Mouse (Mus musculus): ENCODE measurements around the gene Fndc3b.

Gene Fndc3b

DNA sequence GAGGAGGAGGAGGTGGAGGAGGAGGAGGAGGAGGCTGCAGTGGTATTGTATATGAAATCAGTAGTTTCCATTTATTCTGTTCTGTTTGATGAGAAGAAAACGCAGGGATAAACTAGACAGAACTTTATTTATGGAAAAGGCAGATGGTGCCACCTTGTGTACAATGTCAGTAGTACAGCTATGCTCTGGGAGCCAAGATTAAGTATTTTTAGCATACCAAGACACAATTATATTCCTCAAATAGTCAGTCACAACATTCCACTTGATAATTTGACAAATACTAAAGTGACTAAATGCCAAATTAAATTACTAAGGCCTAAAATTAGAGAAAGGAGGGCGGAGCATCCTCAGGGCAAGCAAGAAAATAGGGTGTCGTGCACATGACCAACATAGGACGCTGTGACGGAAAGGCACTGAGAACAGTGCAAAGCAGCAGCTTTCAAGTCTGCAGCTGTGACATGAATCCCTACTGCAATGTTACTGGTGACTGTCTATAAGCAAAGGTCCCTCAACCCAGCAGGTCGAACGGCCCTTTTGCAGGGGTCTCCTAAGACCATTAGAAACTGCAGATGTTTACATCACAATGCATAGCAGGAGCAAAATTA lies 244.7 kb downstream of the Fndc3b start:
- peak; percentile 80 for DNase-seq (ENCODE audit: low read depth)

DNA sequence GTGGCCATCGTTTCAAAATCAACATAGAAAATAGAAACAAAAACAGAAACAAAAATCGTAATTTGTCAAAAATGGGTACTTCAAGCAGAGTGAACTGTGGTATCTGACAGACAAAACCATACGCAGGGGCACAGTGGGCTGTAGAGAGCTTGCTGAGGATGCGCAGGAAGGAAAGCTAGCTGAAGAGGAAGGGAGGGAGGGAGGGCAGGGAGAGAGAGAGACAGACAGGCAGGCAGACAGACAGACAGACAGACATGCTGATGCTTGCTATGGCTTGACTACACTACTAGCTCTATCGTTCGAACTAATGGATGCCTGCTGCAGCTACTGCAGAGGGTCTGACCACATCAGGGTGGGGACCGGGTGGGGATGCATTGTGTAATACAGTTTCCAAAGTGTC lies 247.7 kb downstream of the Fndc3b start:
- DNase-seq (ENCODE audit: low read depth) = no peak

DNA sequence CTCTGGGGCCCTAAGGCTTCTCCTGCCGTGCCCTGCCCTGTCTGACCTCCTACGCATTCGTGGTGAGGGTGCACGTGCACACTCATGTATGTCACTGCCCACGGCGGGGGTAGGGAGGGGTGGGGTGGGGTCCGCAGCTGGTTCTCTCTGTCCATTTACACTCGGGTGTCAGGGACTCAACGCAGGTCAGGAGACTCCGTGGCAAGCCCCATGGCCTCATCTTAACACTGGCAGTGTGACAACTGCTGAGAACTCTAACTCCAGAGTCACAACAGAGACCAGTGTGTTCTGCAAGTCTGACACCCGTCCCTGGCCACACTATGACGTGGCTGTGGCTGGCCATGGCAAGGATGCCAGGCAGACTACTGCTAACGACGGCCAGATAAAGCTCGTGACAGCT lies 248.2 kb downstream of the Fndc3b start:
- DNase-seq (ENCODE audit: low read depth) = no peak

DNA sequence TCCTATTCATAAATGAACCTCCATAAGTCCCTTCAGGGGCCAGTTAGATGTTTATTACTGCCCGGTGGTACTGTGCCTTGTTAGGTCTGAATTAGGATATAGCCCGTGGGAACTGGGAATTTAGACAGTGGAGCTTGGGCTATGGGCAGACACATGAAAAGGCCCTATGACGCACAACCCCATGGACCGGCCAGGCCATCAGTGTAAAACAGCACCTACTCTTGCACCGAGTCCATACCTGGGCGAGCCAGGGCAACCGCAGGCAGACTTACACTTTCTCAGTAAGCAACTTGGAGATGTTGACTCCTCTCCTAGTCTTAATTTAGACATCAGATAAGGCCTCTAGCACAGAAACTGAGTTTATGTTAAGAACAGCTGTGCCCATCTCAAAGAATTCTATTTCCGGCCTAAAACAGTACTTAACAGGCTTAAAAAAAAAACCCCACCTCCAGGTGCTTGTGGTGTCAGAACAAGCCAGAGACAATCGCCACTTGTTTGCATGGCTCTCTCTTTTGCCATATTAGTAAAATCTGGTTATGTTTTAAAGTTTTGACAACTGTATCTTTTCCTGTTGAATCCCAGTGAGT lies 248.7 kb downstream of the Fndc3b start:
- DNase-seq (ENCODE audit: low read depth) = no peak

DNA sequence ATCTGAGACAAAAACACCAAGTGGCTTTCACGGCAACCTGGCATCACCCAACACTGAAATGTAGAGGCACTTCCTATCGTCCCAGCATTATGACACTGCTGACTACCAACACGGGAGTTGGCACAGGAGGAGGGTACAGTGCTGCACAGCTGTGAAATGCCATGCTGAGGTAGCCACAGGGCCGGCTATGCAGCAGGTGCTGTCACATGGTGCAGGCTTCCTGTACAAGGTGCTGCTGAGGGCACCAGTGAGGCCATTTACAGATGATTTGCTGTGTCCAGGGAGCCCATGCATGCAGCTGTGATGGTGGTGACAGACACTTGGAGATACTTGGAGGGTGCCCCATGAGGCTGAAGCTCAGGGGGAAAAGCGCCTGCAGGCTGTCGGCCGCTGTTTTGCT lies 249.2 kb downstream of the Fndc3b start:
- peak; percentile 37 for DNase-seq (ENCODE audit: low read depth)

DNA sequence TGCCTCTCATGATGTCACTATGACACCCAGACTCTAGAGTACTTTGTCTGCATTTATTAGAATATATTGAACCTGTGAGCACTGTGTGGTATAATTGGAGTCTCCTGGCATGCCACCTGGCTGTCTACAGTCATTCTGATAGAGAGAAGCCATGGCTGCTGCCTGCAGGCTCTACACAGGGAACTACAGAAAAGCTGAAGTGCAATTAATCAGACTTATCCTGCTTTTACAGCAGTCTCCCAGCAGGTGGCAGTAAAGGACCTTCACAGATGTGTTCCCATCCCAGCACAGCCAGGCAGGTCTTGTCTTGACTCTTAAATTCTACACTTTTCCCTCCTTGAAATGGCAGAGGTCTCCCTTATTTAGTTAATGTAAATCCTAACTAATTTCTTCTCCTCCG lies 250.1 kb downstream of the Fndc3b start:
- peak; percentile 91 for DNase-seq (ENCODE audit: low read depth)

DNA sequence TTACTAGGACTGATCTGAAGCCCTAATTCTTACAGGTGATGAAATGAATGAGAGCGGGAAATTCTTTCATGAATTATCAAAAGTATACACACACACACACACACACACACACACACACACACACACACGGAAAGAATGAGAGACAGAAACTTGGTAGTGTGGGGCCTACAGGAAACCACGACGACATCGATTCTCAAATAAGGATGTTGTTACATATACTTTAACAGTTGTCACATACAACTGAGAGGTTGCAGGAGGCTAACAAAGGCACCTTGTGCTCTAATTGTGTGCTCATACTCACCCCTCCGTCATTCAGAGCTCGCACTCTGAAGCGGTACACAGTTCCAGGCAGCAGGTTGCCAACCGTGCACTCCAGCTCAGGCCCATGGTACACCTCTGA lies 252.7 kb downstream of the Fndc3b start:
- DNase-seq (ENCODE audit: low read depth) = peak; percentile 71

DNA sequence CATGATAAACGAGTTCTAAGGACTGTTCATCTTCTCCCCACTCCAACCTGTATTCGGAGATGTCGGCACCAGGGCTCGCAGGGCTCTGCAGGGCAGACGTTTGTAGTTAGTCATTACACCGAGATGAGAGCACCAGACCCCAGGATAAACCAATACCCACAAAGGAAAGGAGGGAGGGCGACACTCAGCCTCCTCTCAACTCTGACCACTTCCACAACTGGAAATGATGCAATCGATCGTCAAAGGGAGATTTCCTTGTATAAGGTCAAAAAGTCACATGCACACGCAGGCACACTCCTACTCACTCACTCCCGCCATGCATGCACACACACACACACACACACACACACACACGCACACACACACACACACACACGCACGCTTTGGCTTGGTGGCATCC lies 254.6 kb downstream of the Fndc3b start:
- DNase-seq (ENCODE audit: low read depth) = peak; percentile 49

DNA sequence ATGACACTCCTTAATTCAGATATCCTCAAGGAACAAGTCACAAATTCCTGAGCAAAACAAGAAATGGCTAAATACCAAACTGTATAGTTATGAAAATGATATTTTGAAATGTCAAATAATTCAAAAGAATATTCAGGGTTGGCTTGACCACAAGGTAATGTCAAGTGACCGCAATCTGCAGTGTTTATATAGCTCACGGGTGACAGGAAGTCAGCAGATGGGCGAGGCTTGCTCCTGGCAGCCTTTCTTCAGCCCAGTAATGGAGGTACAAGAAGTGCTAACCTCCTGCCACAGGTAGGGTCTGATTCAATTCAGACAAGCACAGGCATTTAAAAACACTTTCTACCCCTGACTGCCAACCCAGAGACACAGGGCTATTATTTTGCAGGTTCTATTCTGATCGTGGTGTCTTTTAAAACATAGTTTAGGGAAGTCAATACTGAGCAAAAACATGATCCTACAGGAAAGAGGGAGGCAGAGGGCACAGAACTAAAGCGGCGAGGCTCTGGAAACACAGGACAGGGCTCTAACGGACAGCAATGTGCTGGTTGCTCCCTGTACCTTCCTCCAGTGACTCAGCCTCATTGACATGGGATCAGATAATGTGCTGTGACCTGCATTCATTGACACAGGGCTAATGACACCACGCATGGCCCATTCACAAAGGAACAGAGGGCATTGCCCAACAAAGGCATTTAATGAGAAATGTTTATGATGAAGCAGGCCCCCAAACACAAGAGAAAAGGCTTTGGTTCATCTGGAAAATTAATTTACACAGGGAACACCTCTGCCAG lies 256.5 kb downstream of the Fndc3b start:
- peak; percentile 53 for DNase-seq (ENCODE audit: low read depth)

DNA sequence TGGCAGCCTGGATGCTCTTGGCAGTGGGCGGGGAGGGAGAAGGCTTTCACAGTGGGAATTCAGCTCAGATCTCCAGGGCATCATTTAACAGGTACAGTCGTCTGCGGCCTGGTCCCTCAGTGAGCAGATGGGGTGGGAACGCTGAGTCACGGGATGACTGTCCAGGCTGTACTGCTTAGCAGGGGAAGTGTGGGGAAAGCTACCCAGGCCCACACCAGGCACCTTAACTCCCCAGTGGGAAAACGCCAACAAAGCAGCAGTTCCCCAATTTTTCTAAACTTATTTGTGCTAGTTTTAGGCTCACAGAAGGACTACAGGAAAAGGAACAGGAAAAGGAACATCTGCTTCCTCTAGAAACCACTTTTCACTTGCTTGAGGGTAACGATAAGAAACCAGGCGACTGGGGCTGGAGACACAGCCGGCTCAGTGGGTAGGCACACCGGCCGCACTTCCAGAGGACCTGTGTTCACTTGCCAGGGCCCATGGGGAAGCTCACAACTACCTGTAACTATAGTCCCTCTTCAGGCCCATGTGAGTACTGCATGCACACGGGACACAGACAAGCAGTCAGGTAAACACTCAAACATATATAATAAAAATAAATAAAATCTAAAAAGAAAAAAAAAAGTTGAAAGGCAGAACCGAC lies 257.5 kb downstream of the Fndc3b start:
- peak; percentile 50 for DNase-seq (ENCODE audit: low read depth)

DNA sequence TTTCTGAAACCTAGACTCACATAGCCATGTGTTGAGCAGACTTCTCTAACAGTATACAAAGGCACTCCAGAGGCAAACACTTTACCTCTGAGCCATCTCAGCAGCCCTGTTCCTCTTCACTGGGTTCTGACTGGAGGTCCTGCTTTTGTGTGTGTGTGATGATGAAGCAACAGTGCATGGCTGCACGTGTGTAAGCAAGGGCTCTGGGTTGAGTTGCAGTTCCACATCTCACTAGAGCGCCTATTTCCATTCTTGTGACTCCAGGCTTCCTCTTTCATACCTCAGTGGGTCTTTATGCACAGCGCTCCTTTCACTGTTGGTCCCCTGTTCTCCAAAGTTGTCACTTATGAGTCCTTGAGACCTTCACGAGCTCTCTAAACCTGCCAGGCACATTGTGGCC lies 261.7 kb downstream of the Fndc3b start:
- no peak for DNase-seq (ENCODE audit: low read depth)

DNA sequence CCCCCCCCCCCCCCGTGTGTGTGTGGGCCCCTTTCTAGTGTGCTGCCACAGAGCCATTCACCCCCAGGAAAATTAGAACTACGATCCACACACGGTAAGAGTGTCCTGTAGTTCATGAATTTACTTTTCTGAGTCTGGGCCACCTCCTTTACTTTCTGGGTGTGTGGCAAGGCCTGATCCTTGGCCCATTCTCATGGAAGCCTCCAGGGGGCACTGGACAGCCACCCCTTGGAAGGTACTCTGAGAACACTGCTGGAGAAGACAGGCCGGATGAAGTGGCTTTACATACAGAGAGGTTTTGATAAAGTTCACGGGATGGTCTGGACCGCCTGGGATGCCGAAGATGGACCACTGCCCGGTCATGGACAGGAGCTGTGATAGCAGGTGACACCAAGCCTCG lies 262.7 kb downstream of the Fndc3b start:
- DNase-seq (ENCODE audit: low read depth) = no peak

DNA sequence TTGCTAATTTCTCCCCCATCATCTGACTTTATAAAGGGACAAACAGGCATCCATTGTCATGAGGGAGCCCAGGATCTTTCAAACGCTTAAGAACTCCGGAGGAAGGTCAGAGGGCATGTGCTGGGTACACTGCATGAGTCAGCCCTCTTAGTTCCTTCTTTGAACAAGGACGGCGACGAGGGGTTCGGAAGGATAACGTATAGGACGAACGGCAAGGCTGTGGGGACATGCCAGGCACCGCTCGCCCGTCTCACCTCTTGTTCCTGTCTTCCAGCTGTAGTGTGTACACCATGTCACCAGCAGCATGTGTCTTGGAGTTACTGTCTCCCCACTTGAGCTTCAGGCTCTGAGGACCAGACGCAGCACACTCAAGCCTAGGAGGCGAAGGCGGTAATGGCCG lies 271.4 kb downstream of the Fndc3b start:
- no peak for DNase-seq (ENCODE audit: low read depth)

DNA sequence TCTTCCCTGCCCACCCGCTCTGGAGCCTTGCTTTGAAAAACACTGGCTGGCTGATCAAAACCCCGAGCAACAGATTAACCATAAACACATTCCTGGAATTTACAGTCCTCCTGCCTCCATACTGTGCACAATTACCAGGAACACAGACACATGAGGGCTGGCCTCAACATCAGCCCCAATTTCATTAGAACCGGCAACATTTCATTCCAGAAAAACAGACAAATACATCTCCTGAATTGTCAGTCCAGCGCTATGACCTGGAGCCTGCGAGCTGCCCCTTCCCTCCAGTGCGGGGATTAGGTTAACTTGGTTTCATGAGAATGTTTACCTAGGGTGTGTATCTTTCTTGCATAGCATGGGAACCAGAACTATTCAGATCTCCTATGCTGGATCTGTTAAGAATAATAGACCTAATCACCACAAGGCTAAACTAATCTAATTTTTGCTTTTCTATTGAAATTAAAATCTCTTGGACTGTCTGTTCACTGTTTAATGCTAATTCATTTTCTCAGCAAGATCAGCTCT lies 275.9 kb downstream of the Fndc3b start:
- no peak for DNase-seq (ENCODE audit: low read depth)

DNA sequence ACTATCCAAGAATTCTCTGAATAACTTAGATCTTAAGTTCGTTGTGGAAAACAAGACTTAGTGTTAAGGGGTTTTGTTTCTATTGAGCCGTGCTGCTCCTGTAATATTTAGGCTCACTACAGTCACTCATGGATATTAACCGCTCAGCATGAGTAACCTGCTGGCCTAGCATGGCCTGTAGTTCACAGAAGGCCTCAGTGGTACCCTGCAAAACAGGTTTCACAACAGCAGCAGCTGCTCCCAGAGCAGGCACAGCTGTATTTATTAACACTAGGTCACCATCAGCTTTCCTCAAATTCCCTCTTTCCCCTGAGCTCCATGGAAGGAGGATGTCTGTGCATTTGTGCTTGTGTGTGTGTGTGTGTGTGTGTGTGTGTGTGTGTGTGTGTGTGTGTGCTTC lies 278.1 kb downstream of the Fndc3b start:
- DNase-seq (ENCODE audit: low read depth) = no peak

DNA sequence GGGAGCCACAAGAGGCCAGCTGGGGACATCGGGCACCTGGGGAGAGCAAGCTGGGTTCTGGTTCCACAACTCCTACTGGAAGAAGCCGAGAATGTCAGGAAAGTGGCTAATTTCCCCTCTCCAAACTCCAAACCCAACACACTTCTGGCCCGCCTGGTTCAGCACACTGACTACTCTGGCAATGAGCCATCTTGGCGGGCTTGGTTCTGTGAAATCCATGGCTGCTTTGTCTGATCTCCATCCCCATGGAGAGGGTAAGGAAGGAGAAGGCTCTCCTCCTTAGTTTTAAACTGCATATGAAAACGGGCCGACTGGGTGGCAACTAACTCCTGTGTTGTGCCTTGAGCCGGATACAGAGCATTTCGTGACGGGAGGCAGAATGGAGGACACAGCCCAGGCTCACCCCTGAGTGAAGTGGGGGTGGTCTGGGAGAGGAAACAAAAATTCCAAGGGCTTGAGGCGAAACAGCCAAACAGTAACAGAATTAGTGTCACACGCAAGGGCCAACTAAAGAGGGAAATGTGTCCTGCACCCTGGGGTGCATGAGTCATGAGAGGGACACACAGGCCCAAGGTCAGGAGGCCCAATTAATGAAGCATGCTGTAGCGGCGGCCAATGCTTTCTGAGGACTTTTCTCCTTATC lies 280.4 kb downstream of the Fndc3b start:
- no peak for DNase-seq (ENCODE audit: low read depth)

DNA sequence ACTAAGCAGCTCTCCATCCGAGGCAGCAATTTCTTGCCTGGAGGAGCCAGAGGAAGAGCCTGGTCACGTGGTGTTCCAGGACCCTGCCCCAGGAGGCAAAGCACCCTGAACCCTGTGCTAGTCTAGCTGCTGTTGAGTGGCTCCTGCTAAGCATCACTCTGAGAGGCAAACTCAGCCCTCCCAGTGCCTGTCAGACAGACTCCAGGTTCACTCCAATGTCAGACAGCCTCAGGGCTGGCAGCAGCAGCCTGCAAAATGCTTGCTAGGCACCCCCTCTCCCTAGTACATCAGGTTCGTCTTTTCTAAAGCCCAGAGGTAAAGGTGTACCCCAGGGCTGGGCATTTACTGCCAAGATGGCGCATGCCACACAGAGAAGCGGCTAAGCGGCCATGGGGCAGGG lies 283.7 kb downstream of the Fndc3b start:
- no peak for DNase-seq (ENCODE audit: low read depth)

DNA sequence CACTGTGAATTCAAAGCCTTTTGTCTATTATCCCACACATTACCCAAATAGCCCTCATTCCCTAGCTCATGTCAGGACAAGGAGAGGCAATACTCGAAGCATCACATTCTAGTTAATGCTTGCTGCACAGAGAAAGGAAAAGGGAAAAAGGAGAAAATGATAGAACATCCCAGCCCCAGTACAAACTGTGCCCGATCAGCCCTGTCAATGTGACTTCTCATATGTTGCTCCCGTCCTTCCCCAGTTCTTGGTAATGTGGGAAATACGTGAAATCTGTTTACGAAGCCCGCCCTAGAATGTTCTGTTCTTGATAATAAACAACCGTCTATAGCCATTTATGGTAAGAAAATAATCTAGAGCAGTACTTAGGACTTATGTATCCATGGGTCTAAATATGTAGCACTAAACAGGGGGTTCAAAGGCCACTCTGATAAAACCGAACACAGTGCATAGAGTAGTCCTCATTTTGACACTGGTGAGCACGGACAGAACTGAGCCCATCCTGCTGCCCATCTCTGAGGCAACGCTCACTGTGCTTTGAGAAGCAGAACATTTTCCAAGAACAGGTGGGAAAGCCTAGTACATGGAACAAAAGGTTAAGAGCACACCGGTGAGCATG lies 286.9 kb downstream of the Fndc3b start:
- DNase-seq (ENCODE audit: low read depth) = no peak

DNA sequence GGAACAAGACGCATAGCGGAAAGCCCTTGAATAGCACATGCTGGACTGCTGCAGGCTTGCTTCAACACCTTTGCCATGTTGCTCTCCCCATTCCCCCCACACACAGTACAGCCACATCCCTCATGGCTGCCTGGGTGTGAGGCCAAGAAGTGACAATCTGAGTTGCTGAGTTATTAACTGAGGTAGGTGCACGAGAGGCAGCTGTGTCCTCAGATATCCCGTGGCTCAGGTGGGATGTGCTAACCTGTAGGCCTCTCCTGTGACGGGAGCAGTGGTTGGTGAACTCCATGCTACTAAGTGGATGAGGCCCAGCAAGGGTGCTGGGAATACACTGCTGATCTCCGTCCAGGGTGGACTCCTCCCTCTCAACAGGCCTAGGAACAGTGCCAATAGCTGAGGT lies 288.6 kb downstream of the Fndc3b start:
- no peak for DNase-seq (ENCODE audit: low read depth)

DNA sequence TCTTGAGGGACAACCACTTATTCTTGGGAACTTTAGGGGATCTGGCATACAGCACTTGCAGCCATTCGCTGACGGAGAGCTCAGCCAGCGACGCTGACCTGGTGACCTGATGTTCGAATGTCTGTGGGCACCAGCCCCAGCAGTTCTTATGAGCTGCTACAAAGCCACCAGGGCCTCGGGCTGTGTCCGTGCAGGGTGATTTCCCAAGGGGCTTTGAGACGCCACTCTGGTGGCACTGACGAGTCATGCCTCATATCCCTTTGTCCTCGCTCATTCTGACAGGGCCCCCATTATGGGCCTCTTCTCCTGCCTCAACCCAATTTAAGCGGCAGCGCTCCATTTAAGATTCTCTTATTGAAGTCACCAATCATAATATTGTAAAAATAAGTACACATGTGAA lies 289.1 kb downstream of the Fndc3b start:
- DNase-seq (ENCODE audit: low read depth) = no peak

DNA sequence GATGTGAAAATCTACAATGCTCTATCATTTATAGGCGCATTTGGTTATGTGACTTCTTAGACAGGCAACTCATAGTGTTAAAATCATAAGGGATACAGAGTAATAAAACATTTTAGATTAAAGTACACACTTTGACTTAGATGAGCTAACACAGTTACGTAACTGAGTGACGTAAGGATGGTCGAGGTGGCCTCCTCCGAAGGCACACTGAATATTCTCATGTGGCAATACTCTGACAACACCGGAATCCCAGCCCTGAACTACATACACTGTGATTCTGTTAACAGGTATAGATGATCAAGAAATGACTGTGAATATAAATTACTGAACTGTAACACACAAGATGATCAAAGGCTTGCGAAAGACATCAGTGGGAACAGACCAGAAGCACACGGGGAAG lies 292.5 kb downstream of the Fndc3b start:
- DNase-seq (ENCODE audit: low read depth) = no peak

DNA sequence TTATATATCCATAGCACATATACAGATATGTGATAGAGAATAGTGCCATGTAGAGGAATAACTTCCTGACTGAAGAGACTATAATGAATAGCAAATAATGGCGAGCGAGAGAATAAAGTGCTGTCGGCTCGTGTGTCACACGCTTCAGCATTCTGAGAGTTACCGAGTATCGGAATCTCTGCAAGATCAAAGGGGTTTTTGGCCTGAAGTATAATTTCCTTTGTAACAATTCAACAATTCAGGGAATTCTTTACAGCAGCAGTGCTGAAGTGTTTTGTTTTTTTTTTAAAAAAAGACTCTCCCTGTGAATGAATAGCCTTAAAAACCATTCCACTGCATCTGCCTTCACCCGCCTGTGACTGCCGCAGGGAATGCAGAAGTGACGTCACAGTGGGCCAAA lies 294.3 kb downstream of the Fndc3b start:
- no peak for DNase-seq (ENCODE audit: low read depth)

Data from induced T-regulatory cell, adult 2 months (primary cell).